Mouse (Mus musculus) limb, embryonic 10.5 days (tissue): ENCODE measurements around the gene Pigl. TPM values are rescaled to one million over a fixed set of nuclear protein-coding genes. Genes with fewer than 3 reads are reported as not detected.

Source experiments
- DNase-seq: peaks from one replicate; pipeline ENCODE4 v3.0.0-alpha.2; 2017; ENCODE audit warnings: low spot score
- H3K27ac ChIP-seq: fragments of 300-500 bp; sonication (generic); 2 replicates; pipeline ENCODE4 v1.5.1; 2016; ENCODE audit warnings: mild to moderate bottlenecking
- H3K27me3 ChIP-seq: fragments of 300-500 bp; sonication (generic); 2 replicates; pipeline ENCODE4 v1.6.1; 2016; ENCODE audit warnings: low read depth, mild to moderate bottlenecking; ENCODE audit not compliant: poor library complexity, severe bottlenecking
- H3K36me3 ChIP-seq: fragments of 300-500 bp; sonication (generic); 2 replicates; pipeline ENCODE4 v1.6.1; 2016; ENCODE audit warnings: mild to moderate bottlenecking, moderate library complexity
- H3K4me1 ChIP-seq: fragments of 300-500 bp; sonication (generic); 2 replicates; pipeline ENCODE4 v1.6.1; 2016
- H3K4me3 ChIP-seq: fragments of 300-500 bp; sonication (generic); 2 replicates; pipeline ENCODE4 v1.5.1; 2016; ENCODE audit warnings: mild to moderate bottlenecking, moderate library complexity
- H3K9me3 ChIP-seq: fragments of 300-500 bp; sonication (generic); replicated peaks from 2 replicates; pipeline ENCODE4 v1.6.1; 2016; ENCODE audit warnings: mild to moderate bottlenecking
- WGBS: fragments of 180-500 bp; shearing (Covaris S2); methylation state at CpG from one replicate; pipeline ENCODE4 v1.1.7; 2016; 5-methylcytosine and 5-hydroxymethylcytosine counted together
- polyA plus RNA-seq: library from polyadenylated mRNA; unstranded; fragments of >200 nt; fragmentation: Nextera tagmentation; extraction: Ambion mirVana; gene quantifications from 2 replicates; pipeline ENCODE4 v1.2.1, GENCODE M21; 2016

Pigl gene
- 13.5 and 13.9 TPM in 2 replicates for polyA plus RNA-seq

- peak within 1 kb of the TSS; percentile 100 for H3K27ac ChIP-seq
- H3K4me1 ChIP-seq = peaks cover 6% of the 10 kb centered on the region
- no peaks in the 10 kb centered on the region for H3K9me3 ChIP-seq
- WGBS = under 1% methylated on average over 33 of the region's 33 CpGs
- H3K4me3 ChIP-seq = peak within 1 kb of the TSS; percentile 96
- peak; percentile 89 for DNase-seq
- H3K36me3 ChIP-seq = peaks cover 4% of the 10 kb centered on the region; the same call in 1 of the 2 replicates
- no peaks in the 10 kb centered on the region for H3K27me3 ChIP-seq
Observed at GRCm38 (mm10) chr11:62458276-62458724, at the start of gene Pigl, which contains the start of gene Ncor1. Pigl (plus strand) TSS chr11:62458460. Ncor1 (minus strand) TSS chr11:62458541.

GRCm38 (mm10) chr11:62408848-62409247 lies 49.4 kb upstream of the Pigl start:
- H3K27me3 ChIP-seq = no peaks in the 10 kb centered on the region
- H3K4me1 ChIP-seq = no peaks in the 10 kb centered on the region
- H3K9me3 ChIP-seq = no peaks in the 10 kb centered on the region
- no peak for DNase-seq
- peaks cover 74% of the 10 kb centered on the region for H3K36me3 ChIP-seq
- H3K4me3 ChIP-seq = no peak overlapping the region
- H3K27ac ChIP-seq = no peak overlapping the region
- WGBS = 94% methylated on average over 2 of the region's 2 CpGs

- Histone ChIP-seq H3K9me3 (no peaks in the 10 kb centered on the region), H3K4me1 (no peaks in the 10 kb centered on the region), H3K27ac (no peak overlapping the region), H3K4me3 (no peak overlapping the region), H3K36me3 (peaks cover 80% of the 10 kb centered on the region), H3K27me3 (no peaks in the 10 kb centered on the region)
- WGBS = 94% methylated on average over 1 of the region's 1 CpGs
- DNase-seq = no peak
Observed at GRCm38 (mm10) chr11:62409611-62410010, 48.6 kb upstream of the Pigl start.

GRCm38 (mm10) chr11:62415026-62415425 lies 43.2 kb upstream of the Pigl start:
- 95% methylated on average over 4 of the region's 4 CpGs for WGBS
- Histone ChIP-seq H3K27me3 (no peaks in the 10 kb centered on the region), H3K4me3 (no peak overlapping the region), H3K4me1 (no peaks in the 10 kb centered on the region), H3K9me3 (no peaks in the 10 kb centered on the region), H3K27ac (no peak overlapping the region), H3K36me3 (peaks cover 88% of the 10 kb centered on the region)
- no peak for DNase-seq

- no peak overlapping the region for H3K4me3 ChIP-seq
- H3K27me3 ChIP-seq = no peaks in the 10 kb centered on the region
- DNase-seq = no peak
- no peaks in the 10 kb centered on the region for H3K4me1 ChIP-seq
- no peaks in the 10 kb centered on the region for H3K9me3 ChIP-seq
- 94% methylated on average over 2 of the region's 2 CpGs for WGBS
- peaks cover 81% of the 10 kb centered on the region for H3K36me3 ChIP-seq
- H3K27ac ChIP-seq = no peak overlapping the region
Observed at GRCm38 (mm10) chr11:62424525-62424924, 33.7 kb upstream of the Pigl start.

- Histone ChIP-seq H3K27ac (no peak overlapping the region), H3K36me3 (peaks cover 79% of the 10 kb centered on the region), H3K4me3 (no peak overlapping the region), H3K4me1 (no peaks in the 10 kb centered on the region), H3K9me3 (no peaks in the 10 kb centered on the region), H3K27me3 (no peaks in the 10 kb centered on the region)
- no peak for DNase-seq
- WGBS = 91% methylated on average over 5 of the region's 5 CpGs
Observed at GRCm38 (mm10) chr11:62426266-62426665, 32.0 kb upstream of the Pigl start.

- H3K27ac ChIP-seq = no peak overlapping the region
- no peaks in the 10 kb centered on the region for H3K9me3 ChIP-seq
- no peaks in the 10 kb centered on the region for H3K27me3 ChIP-seq
- no peaks in the 10 kb centered on the region for H3K4me1 ChIP-seq
- 85% methylated on average over 2 of the region's 3 CpGs for WGBS
- H3K36me3 ChIP-seq = peaks cover 79% of the 10 kb centered on the region
- H3K4me3 ChIP-seq = no peak overlapping the region
- DNase-seq = no peak
Observed at GRCm38 (mm10) chr11:62427105-62427504, 31.2 kb upstream of the Pigl start.

- Histone ChIP-seq H3K4me1 (no peaks in the 10 kb centered on the region), H3K27ac (no peak overlapping the region), H3K4me3 (no peak overlapping the region), H3K36me3 (peaks cover 79% of the 10 kb centered on the region), H3K9me3 (no peaks in the 10 kb centered on the region), H3K27me3 (no peaks in the 10 kb centered on the region)
- DNase-seq = no peak
- WGBS = 93% methylated on average over 2 of the region's 2 CpGs
Observed at GRCm38 (mm10) chr11:62432211-62432610, 26.0 kb upstream of the Pigl start.

- no peaks in the 10 kb centered on the region for H3K9me3 ChIP-seq
- no peak overlapping the region for H3K4me3 ChIP-seq
- H3K36me3 ChIP-seq = peaks cover 58% of the 10 kb centered on the region
- no peak overlapping the region for H3K27ac ChIP-seq
- H3K4me1 ChIP-seq = peaks cover 8% of the 10 kb centered on the region
- no peaks in the 10 kb centered on the region for H3K27me3 ChIP-seq
- DNase-seq = no peak
- WGBS = 94% methylated on average over 9 of the region's 9 CpGs
Observed at GRCm38 (mm10) chr11:62440670-62441315, 17.5 kb upstream of the Pigl start.

- Histone ChIP-seq H3K27me3 (no peaks in the 10 kb centered on the region), H3K4me1 (peaks cover 8% of the 10 kb centered on the region), H3K27ac (no peak overlapping the region), H3K9me3 (no peaks in the 10 kb centered on the region), H3K36me3 (peaks cover 54% of the 10 kb centered on the region), H3K4me3 (no peak overlapping the region)
- WGBS = 97% methylated on average over 3 of the region's 3 CpGs
- no peak for DNase-seq
Observed at GRCm38 (mm10) chr11:62445799-62446198, 12.5 kb upstream of the Pigl start.

- Histone ChIP-seq H3K27ac (no peak overlapping the region), H3K4me3 (no peak overlapping the region), H3K36me3 (peaks cover 66% of the 10 kb centered on the region), H3K27me3 (no peaks in the 10 kb centered on the region), H3K4me1 (no peaks in the 10 kb centered on the region), H3K9me3 (no peaks in the 10 kb centered on the region)
- no peak for DNase-seq
- 96% methylated on average over 6 of the region's 6 CpGs for WGBS
Observed at GRCm38 (mm10) chr11:62448971-62449370, 9.3 kb upstream of the Pigl start.

GRCm38 (mm10) chr11:62455193-62455592 lies 3.1 kb upstream of the Pigl start:
- no peak for DNase-seq
- WGBS = 89% methylated on average over 1 of the region's 1 CpGs
- Histone ChIP-seq H3K4me3 (no peak overlapping the region), H3K27ac (no peak overlapping the region), H3K27me3 (no peaks in the 10 kb centered on the region), H3K36me3 (peaks cover 26% of the 10 kb centered on the region), H3K4me1 (peaks cover 6% of the 10 kb centered on the region), H3K9me3 (no peaks in the 10 kb centered on the region)

GRCm38 (mm10) chr11:62456021-62456482 lies 2.2 kb upstream of the Pigl start:
- H3K4me1 ChIP-seq = peaks cover 6% of the 10 kb centered on the region
- H3K36me3 ChIP-seq = peaks cover 17% of the 10 kb centered on the region
- no peaks in the 10 kb centered on the region for H3K27me3 ChIP-seq
- H3K9me3 ChIP-seq = no peaks in the 10 kb centered on the region
- peak overlapping the region; percentile 96 for H3K4me3 ChIP-seq
- no peak for DNase-seq
- 14% methylated on average over 3 of the region's 3 CpGs for WGBS
- H3K27ac ChIP-seq = peak overlapping the region; percentile 100
